Mouse (Mus musculus) heart, embryonic 16.5 days (tissue): ENCODE results near the gene Crisp4. TPM values are rescaled to one million over a fixed set of nuclear protein-coding genes. Genes with fewer than 3 reads are reported as not detected.
A peak's percentile ranks its signal among the peaks of the same experiment; 100 is the strongest.

Experiments used
- ATAC-seq: fragments of 200-750 bp; cut with Nextera tagmentation; replicated peaks from 2 replicates; pipeline ENCODE4 v1.8.0; 2017; ENCODE audit warnings: moderate number of reproducible peaks; ENCODE audit not compliant: insufficient read depth, low FRiP score; ENCODE audit errors: extremely low read depth
- H3K27ac ChIP-seq: fragments of 300-500 bp; sonication (generic); 2 replicates; pipeline ENCODE4 v1.5.1; 2014; ENCODE audit warnings: mild to moderate bottlenecking, low read length, control low read depth, moderate library complexity
- H3K27me3 ChIP-seq: fragments of 300-500 bp; sonication (generic); 2 replicates; pipeline ENCODE4 v1.6.1; 2014; ENCODE audit warnings: low read length, mixed read lengths; ENCODE audit not compliant: control insufficient read depth, insufficient read depth
- H3K36me3 ChIP-seq: fragments of 300-500 bp; sonication (generic); 2 replicates; pipeline ENCODE4 v1.6.1; 2014; ENCODE audit not compliant: control insufficient read depth, insufficient read depth
- H3K4me1 ChIP-seq: fragments of 300-500 bp; sonication (generic); 2 replicates; pipeline ENCODE4 v1.6.1; 2014; ENCODE audit warnings: low read length, mixed read lengths; ENCODE audit not compliant: control insufficient read depth, insufficient read depth
- H3K4me2 ChIP-seq: fragments of 300-500 bp; sonication (generic); 2 replicates; pipeline ENCODE4 v1.6.1; 2014; ENCODE audit warnings: low read depth, mild to moderate bottlenecking, control low read depth, low read length
- H3K4me3 ChIP-seq: fragments of 300-500 bp; sonication (generic); 2 replicates; pipeline ENCODE4 v1.5.1; 2014; ENCODE audit warnings: mild to moderate bottlenecking, control low read depth, low read length
- H3K9ac ChIP-seq: fragments of 300-500 bp; sonication (generic); 2 replicates; pipeline ENCODE4 v1.6.1; 2014; ENCODE audit warnings: low read length, control low read depth
- H3K9me3 ChIP-seq: fragments of 300-500 bp; sonication (generic); replicated peaks from 2 replicates; pipeline ENCODE4 v1.6.1; 2016; ENCODE audit warnings: low read length; ENCODE audit not compliant: control insufficient read depth
- WGBS: fragments of 180-500 bp; shearing (Covaris S2); extraction: QIAGEN DNeasy Blood & Tissue Kit; methylation state at CpG from one replicate; pipeline ENCODE4 v1.1.7; 2014; 5-methylcytosine and 5-hydroxymethylcytosine counted together
- polyA plus RNA-seq: library from polyadenylated mRNA; unstranded; fragments of >200 nt; fragmentation: Nextera tagmentation; extraction: Ambion mirVana; gene quantifications from 2 replicates; pipeline ENCODE4 v1.2.1, GENCODE M21; 2015

The Crisp4 gene
- polyA plus RNA-seq = not detected in 2 replicates

- H3K27me3 ChIP-seq = no peaks in the 10 kb centered on the region
- WGBS = 61% methylated on average over 3 of the region's 3 CpGs
- H3K4me2 ChIP-seq = no peak within 1 kb of the TSS
- no peaks in the 10 kb centered on the region for H3K9me3 ChIP-seq
- H3K27ac ChIP-seq = no peak within 1 kb of the TSS
- H3K36me3 ChIP-seq = no peaks in the 10 kb centered on the region
- ATAC-seq = no peak
- no peak within 1 kb of the TSS for H3K9ac ChIP-seq
- H3K4me1 ChIP-seq = no peaks in the 10 kb centered on the region
- no peak within 1 kb of the TSS for H3K4me3 ChIP-seq
Measured at GRCm38 (mm10) chr1:18145802-18146201, at the start of gene Crisp4. Crisp4 (minus strand) TSS chr1:18145902.

GRCm38 (mm10) chr1:18191719-18192118, 46.0 kb upstream of the Crisp4 start:
- Histone ChIP-seq H3K4me2 (no peak overlapping the region), H3K9me3 (no peaks in the 10 kb centered on the region), H3K27ac (no peak overlapping the region), H3K4me1 (no peaks in the 10 kb centered on the region), H3K4me3 (no peak overlapping the region), H3K36me3 (no peaks in the 10 kb centered on the region), H3K27me3 (no peaks in the 10 kb centered on the region), H3K9ac (no peak overlapping the region)
- 46% methylated on average over 4 of the region's 4 CpGs for WGBS
- no peak for ATAC-seq

GRCm38 (mm10) chr1:18190714-18191712, 45.3 kb upstream of the Crisp4 start:
- H3K9ac ChIP-seq = no peak overlapping the region
- 8% methylated on average over 1 of the region's 1 CpGs for WGBS
- H3K4me2 ChIP-seq = no peak overlapping the region
- no peak overlapping the region for H3K27ac ChIP-seq
- no peaks in the 10 kb centered on the region for H3K27me3 ChIP-seq
- no peaks in the 10 kb centered on the region for H3K4me1 ChIP-seq
- ATAC-seq = no peak
- H3K4me3 ChIP-seq = no peak overlapping the region
- no peaks in the 10 kb centered on the region for H3K36me3 ChIP-seq
- H3K9me3 ChIP-seq = no peaks in the 10 kb centered on the region

- Histone ChIP-seq H3K9me3 (no peaks in the 10 kb centered on the region), H3K4me1 (no peaks in the 10 kb centered on the region), H3K27ac (no peak overlapping the region), H3K4me2 (no peak overlapping the region), H3K4me3 (no peak overlapping the region), H3K9ac (no peak overlapping the region), H3K27me3 (no peaks in the 10 kb centered on the region), H3K36me3 (no peaks in the 10 kb centered on the region)
- 35% methylated on average over 3 of the region's 3 CpGs for WGBS
- ATAC-seq = peak; percentile 97
Measured at GRCm38 (mm10) chr1:18181167-18181566, 35.5 kb upstream of the Crisp4 start.

- no peak overlapping the region for H3K4me2 ChIP-seq
- H3K27ac ChIP-seq = no peak overlapping the region
- H3K9me3 ChIP-seq = no peaks in the 10 kb centered on the region
- no peaks in the 10 kb centered on the region for H3K4me1 ChIP-seq
- H3K27me3 ChIP-seq = no peaks in the 10 kb centered on the region
- no peak for ATAC-seq
- WGBS = 75% methylated on average over 4 of the region's 4 CpGs
- H3K9ac ChIP-seq = no peak overlapping the region
- no peaks in the 10 kb centered on the region for H3K36me3 ChIP-seq
- no peak overlapping the region for H3K4me3 ChIP-seq
Measured at GRCm38 (mm10) chr1:18170573-18170972, 24.9 kb upstream of the Crisp4 start.

- H3K9me3 ChIP-seq = no peaks in the 10 kb centered on the region
- no peak overlapping the region for H3K4me2 ChIP-seq
- no peak overlapping the region for H3K4me3 ChIP-seq
- H3K9ac ChIP-seq = no peak overlapping the region
- WGBS = 81% methylated on average over 1 of the region's 1 CpGs
- H3K4me1 ChIP-seq = no peaks in the 10 kb centered on the region
- no peaks in the 10 kb centered on the region for H3K36me3 ChIP-seq
- no peaks in the 10 kb centered on the region for H3K27me3 ChIP-seq
- no peak overlapping the region for H3K27ac ChIP-seq
- ATAC-seq = no peak
Measured at GRCm38 (mm10) chr1:18168261-18168660, 22.6 kb upstream of the Crisp4 start.

- Histone ChIP-seq H3K9ac (no peak overlapping the region), H3K9me3 (no peaks in the 10 kb centered on the region), H3K4me3 (no peak overlapping the region), H3K27me3 (no peaks in the 10 kb centered on the region), H3K27ac (no peak overlapping the region), H3K36me3 (no peaks in the 10 kb centered on the region), H3K4me1 (no peaks in the 10 kb centered on the region), H3K4me2 (no peak overlapping the region)
- WGBS = 75% methylated on average over 6 of the region's 6 CpGs
- no peak for ATAC-seq
Measured at GRCm38 (mm10) chr1:18159082-18159481, 13.4 kb upstream of the Crisp4 start.

GRCm38 (mm10) chr1:18148211-18148610, 2.5 kb upstream of the Crisp4 start:
- Histone ChIP-seq H3K27ac (no peak overlapping the region), H3K36me3 (no peaks in the 10 kb centered on the region), H3K4me1 (no peaks in the 10 kb centered on the region), H3K4me3 (no peak overlapping the region), H3K27me3 (no peaks in the 10 kb centered on the region), H3K9ac (no peak overlapping the region), H3K4me2 (no peak overlapping the region), H3K9me3 (no peaks in the 10 kb centered on the region)
- ATAC-seq = no peak

GRCm38 (mm10) chr1:18131691-18132090, 14.0 kb downstream of the Crisp4 start:
- no peaks in the 10 kb centered on the region for H3K9me3 ChIP-seq
- no peaks in the 10 kb centered on the region for H3K27me3 ChIP-seq
- 46% methylated on average over 4 of the region's 4 CpGs for WGBS
- no peak overlapping the region for H3K27ac ChIP-seq
- H3K4me3 ChIP-seq = no peak overlapping the region
- ATAC-seq = no peak
- H3K4me1 ChIP-seq = no peaks in the 10 kb centered on the region
- H3K9ac ChIP-seq = no peak overlapping the region
- H3K36me3 ChIP-seq = no peaks in the 10 kb centered on the region
- no peak overlapping the region for H3K4me2 ChIP-seq
